Mouse (Mus musculus): Measurements from ENCODE around the gene Ubap2l.
A peak's percentile ranks its signal among the peaks of the same experiment; 100 is the strongest.

Ubap2l gene

GRCm38 (mm10) chr3:90067851-90068250 lies 15.4 kb upstream of the Ubap2l start:
- no peak for DNase-seq (ENCODE audit: low read depth, low spot score)

GRCm38 (mm10) chr3:90065553-90065952 lies 13.1 kb upstream of the Ubap2l start:
- DNase-seq (ENCODE audit: low read depth, low spot score): peak; percentile 66

- no peak for DNase-seq (ENCODE audit: low read depth, low spot score)
These were observed 12.0 kb upstream of the Ubap2l start for GRCm38 (mm10) chr3:90064383-90064782.

GRCm38 (mm10) chr3:90062539-90062938 lies 10.1 kb upstream of the Ubap2l start:
- DNase-seq (ENCODE audit: low read depth, low spot score): no peak

GRCm38 (mm10) chr3:90061549-90061948 lies 9.1 kb upstream of the Ubap2l start:
- DNase-seq (ENCODE audit: low read depth, low spot score): no peak

GRCm38 (mm10) chr3:90051441-90052350 lies 732 bp downstream of the Ubap2l start, which contains the start of gene 4933434E20Rik:
Gene 4933434E20Rik, plus strand, starts transcription at chr3:90051636.
- DNase-seq (ENCODE audit: low read depth, low spot score): peak; percentile 85

- no peak for DNase-seq (ENCODE audit: low read depth, low spot score)
These were observed 2.7 kb downstream of the Ubap2l start for GRCm38 (mm10) chr3:90049691-90050090.

GRCm38 (mm10) chr3:90036263-90036662 lies 16.2 kb downstream of the Ubap2l start:
- DNase-seq (ENCODE audit: low read depth, low spot score): no peak

- DNase-seq (ENCODE audit: low read depth, low spot score): no peak
These were observed 17.8 kb downstream of the Ubap2l start for GRCm38 (mm10) chr3:90034653-90035052.

- no peak for DNase-seq (ENCODE audit: low read depth, low spot score)
These were observed 35.8 kb downstream of the Ubap2l start for GRCm38 (mm10) chr3:90016626-90017025.

- DNase-seq (ENCODE audit: low read depth, low spot score): no peak
These were observed 42.1 kb downstream of the Ubap2l start for GRCm38 (mm10) chr3:90010291-90010690.

- DNase-seq (ENCODE audit: low read depth, low spot score): no peak
These were observed 48.2 kb downstream of the Ubap2l start for GRCm38 (mm10) chr3:90004091-90004796.

- peak; percentile 77 for DNase-seq (ENCODE audit: low read depth, low spot score)
These were observed 52.6 kb downstream of the Ubap2l start for GRCm38 (mm10) chr3:89999830-90000229.

GRCm38 (mm10) chr3:89999090-89999489 lies 53.3 kb downstream of the Ubap2l start:
- DNase-seq (ENCODE audit: low read depth, low spot score): no peak

- DNase-seq (ENCODE audit: low read depth, low spot score): peak; percentile 97
These were observed 53.8 kb downstream of the Ubap2l start, which contains the start of gene Hax1 for GRCm38 (mm10) chr3:89998612-89999054. Gene Hax1, minus strand, starts transcription at chr3:89998780.

GRCm38 (mm10) chr3:89997791-89998495 lies 54.5 kb downstream of the Ubap2l start:
- no peak for DNase-seq (ENCODE audit: low read depth, low spot score)

GRCm38 (mm10) chr3:89994807-89995515 lies 57.5 kb downstream of the Ubap2l start:
- peak; percentile 50 for DNase-seq (ENCODE audit: low read depth, low spot score)

GRCm38 (mm10) chr3:89987822-89988221 lies 64.6 kb downstream of the Ubap2l start:
- DNase-seq (ENCODE audit: low read depth, low spot score): no peak

- no peak for DNase-seq (ENCODE audit: low read depth, low spot score)
These were observed 65.2 kb downstream of the Ubap2l start for GRCm38 (mm10) chr3:89987211-89987610.

GRCm38 (mm10) chr3:89982426-89982825 lies 70.0 kb downstream of the Ubap2l start:
- no peak for DNase-seq (ENCODE audit: low read depth, low spot score)

- DNase-seq (ENCODE audit: low read depth, low spot score): no peak
These were observed 75.6 kb downstream of the Ubap2l start for GRCm38 (mm10) chr3:89976859-89977258.

Measured in A20 (cell line).